Mouse (Mus musculus): ENCODE results near the gene Apbb2.

The Apbb2 gene

DNA sequence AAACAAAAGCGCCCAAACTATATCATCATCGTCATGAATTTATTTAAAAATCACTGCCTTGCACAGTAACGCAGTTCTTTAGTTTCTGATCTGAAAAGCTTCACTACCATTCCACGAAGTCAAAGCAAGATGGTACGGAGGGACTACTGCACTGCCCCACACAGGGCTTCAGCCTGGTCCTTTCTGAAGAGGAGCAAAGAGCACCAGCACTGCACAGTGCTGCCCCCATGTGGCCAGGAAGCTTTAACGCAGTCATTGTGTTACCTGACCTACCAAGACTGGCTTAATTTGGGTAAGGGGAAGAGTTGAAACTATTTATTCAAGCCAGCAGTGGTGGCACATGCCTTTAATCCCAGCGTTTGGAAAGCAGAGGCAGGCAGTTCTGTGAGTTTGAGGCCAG lies 249.6 kb downstream of the Apbb2 start:
- peak; percentile 47 for DNase-seq

DNA sequence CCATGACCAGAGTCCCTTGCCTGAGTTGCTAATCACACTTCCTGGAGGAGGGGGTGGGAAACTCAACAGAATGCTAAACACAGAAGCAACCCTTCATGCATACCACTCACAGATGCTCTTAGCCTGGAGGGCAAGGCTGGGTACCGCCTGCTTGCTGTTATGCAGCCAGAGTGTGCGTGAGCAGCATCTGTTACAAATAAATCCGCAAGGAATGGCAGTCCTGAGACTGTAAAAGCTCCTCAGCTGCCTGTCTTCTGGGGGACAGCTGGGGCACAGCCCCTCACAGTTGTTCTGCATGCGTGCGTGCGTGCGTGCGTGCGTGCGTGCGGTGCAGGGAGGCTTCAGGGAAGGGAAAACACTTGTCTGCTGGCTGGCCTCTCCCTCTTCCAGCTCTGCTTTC lies 250.9 kb downstream of the Apbb2 start:
- DNase-seq, result no peak

DNA sequence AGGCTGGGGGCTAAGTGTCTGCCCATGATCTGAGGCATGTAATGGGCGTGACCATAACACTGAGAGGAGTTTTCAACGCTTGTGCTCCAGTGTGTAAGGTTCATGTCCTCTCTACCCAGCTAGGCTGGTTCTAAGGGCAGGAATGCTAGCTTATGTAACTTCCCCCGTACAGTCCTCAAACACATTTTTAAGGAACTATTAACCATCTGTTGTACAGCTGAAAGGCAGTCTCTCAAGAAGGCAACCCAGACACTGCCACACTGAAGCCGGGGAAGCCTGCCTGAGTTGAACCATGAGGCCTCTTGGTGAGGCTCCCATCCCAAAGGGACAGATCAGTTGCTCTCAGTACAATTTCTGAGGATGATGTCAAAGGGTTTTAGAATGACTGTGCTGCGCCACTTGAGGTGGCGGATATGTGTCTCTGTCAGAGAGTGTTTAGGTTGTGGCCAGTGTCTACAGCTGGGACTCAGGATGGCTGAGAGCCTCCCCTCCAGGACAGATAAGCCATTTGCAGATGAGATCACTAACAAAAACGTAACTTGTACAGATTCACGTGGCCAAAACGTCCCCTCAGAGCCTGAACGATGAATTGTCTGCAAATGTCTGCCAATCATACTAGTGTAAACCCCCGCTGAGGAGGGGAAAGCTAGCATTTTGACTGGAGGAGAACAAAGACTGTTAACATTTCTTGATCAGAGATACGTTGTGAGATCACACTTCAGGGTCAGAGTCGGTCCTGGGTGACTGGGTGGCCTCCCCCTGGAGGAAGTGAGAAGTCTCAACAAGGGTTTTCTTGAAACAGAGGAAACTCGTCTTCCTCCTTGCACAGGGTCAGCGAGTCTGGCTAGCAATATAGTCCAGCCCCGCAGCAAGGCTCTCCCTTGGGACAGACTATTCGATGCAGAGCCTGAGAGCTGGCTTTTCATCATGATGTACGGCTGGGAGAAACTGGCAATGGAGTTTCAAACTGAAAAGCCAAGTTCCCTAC lies 255.0 kb downstream of the Apbb2 start:
- DNase-seq, result no peak

DNA sequence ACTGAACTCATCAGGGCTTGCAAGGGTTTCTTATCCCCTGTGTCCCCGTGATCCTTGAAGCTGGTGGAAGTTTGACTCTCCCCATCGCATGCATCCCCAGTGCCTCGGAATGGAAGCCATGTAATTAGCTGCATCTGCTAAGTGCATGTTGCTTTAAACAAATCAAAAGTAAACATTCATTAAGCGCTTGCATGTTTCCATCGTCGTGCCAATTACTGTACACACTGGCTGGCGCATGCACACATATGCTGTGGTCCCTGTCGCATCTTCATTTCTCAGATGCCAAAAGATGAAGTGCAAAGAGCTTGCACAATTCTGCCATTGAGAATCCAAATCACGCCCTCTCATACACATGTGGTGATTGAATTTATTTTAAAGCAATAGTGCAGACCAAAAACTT lies 257.8 kb downstream of the Apbb2 start:
- no peak for DNase-seq

DNA sequence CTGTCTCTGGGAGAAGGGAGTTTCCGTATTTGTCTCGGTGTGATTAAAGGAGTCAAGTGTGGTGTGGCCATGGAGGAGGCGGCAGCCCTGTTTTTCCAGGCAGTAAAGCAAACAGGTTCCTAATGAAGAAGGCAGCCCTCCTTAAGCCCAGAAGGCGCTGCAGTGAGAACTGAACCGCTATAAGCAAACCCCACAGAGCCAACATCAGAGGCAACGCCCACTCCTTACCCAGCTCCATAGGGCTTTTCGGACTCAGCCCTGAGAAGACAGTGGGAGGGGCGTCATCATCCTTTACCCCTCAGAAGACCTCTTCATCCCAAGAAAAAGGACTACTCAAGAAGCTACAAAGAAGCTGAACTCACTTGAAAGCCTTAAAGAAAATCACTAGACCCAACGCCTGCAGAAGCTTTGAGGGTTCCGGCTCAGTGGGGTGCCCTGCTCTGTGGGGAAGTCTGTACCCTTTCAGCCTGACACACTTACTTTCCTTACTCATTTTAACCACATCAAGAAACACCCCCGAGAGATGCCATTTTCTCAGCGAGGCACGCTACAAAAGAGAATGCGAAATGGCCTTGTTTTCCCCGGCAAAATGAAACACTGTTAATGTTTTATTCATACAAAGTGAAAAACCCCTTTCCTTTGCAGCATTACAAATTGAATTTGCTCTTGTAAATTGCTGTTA lies 258.7 kb downstream of the Apbb2 start:
- no peak for DNase-seq

DNA sequence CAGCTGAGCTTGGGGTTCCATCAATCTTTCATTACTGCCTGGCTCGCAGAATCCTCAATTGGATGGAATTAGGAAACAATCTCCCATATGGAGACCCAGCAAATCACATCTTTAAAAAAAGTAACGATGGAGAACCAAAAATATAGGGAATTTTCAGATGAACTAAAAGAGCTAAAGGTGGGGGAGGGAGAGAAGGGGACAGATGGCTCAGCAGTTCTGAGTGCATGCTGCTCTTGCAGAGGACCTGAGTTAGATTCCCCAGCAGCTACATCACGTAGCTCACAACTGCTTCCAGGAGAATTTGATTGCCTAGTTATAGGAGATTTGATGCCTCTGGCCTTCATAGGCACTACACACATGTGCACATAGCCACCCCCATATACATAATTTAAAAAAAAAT lies 263.4 kb downstream of the Apbb2 start:
- no peak for DNase-seq

DNA sequence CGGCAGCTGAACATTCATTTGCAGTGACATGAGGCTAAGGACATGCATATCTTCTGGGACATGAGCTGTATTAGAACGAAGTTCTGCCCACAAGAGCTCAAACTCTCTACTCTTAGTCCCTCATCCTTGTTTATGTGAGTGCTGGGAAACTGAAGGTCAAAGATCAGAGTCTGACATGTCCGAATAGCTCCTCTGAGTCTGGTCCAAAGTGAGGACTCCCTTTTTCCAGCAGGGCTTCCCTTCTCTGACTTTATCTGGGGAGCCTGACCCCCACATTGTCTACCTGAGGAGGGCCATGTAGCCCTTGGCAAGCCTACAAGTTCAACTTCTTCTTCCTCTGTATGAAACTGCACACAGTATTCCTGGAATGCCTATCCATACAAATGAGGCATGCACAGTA lies 264.7 kb downstream of the Apbb2 start:
- DNase-seq, result no peak

DNA sequence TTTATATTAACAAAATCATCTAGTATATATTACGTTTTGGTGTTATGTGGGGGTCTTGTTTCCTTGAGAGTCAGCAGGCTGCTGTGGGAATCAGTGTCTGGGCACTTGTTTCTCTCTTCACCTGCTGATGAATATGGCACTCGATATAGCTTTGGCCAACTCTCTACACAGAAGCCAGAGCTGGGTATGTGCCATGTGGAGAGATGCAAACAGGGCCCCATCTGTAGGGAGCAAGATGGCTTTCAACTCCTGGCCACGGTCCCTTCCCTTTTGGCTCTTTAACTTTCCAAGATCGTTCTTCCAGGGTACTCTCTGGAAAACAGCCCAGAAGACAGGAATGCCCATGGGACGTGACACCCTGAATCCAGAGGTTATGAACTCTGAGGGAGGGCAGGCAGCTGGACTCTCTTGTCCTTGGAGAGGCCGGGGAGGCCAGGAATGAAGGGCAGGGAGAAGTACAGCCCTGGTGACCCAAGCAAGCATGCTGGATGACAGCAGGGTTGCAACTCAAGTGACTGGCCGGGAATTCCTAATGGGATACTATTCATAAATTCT lies 266.7 kb downstream of the Apbb2 start:
- no peak for DNase-seq

DNA sequence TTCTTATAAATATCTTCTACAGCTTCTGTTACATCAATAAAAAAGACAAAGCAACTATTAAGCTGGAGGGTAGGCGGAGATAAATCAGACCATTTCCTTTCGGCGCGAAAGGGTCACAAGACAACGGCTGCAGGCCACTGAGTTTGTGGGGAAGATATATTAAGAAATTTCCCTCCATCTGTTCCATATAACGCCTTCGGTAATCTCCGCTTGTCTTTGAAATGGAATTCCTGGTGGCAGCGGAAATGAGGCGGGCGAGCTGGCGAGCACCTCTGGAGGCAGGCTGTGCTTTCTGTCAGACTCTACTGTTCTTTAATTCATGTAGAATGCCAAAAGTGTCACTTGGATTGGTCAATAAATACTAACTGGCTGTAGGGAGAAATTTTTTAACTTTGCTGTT lies 267.5 kb downstream of the Apbb2 start:
- no peak for DNase-seq

DNA sequence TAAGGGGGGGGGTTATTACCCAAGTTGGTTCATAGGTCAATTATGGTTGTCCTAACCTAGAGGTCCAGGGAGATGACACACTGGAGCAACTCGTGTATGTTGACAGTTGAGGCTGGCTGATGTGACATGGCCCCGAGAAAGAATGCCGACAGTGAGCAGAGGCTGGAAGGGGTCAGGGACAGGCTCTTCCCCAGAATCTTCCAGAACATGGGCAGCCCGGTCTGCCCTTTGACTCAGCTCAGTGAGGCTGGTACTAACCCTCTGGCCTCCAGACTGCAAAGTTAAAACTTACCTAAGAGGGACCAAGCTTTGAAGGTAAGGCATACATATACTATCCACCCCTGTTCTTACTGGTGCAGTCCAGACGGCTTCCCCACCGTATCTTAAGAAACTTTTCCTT lies 268.0 kb downstream of the Apbb2 start:
- DNase-seq, result no peak

DNA sequence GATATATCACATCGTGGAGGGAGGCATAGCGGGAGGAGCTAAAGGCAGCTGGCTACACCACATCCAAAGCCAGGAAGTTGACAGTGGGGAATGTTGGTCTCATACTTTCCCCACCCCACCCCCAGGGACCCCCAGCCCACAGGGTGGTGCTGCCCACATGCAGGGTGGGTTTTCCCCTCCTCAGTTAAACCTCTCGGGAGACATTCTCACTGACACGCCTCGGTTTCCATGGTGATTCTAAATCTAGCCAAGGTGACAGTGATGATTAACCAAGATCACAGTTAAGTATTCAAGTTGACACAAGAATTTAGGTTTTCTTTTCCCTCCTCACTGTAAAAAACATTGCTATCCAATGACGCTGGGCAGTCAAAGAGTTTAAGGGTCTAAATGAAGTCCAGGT lies 270.2 kb downstream of the Apbb2 start:
- DNase-seq, result no peak

DNA sequence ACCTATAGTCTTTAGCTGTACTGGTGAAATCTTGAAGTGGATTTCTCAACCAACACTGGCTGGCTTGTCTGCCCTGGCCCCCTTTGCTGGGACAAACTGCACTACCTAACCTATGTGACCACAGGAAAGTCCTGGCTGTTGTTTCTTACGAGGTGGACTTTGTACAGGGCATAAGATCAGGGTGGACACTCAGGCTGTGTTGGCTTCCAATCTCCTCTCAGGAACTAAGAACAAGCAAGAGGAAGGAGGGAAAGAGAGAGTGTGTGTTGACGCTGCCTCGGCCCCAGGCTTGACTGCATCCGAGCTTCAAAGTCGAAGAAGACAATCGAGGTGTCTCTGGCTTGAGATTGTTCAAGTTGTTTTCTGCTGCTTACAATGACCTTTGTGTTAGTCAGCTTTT lies 271.8 kb downstream of the Apbb2 start:
- DNase-seq, result no peak

DNA sequence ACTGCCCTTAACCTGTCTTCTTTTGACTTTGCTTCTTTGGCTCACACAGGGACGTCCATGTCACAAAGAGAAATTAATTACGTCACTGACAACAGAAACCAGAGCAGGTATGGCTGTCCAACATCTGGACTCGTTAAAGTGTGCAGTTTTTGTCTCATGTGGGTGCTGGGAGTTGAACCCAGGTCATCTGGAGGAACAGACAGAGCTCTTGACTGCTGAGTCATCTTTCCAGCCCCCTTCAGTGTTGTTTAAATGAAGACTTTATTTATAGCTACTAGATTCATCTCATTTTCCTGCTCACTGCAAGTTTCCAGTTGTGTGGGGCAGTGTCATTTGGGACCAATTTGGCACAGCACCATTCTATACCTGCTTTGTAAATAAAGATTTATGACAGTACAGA lies 273.4 kb downstream of the Apbb2 start:
- no peak for DNase-seq

DNA sequence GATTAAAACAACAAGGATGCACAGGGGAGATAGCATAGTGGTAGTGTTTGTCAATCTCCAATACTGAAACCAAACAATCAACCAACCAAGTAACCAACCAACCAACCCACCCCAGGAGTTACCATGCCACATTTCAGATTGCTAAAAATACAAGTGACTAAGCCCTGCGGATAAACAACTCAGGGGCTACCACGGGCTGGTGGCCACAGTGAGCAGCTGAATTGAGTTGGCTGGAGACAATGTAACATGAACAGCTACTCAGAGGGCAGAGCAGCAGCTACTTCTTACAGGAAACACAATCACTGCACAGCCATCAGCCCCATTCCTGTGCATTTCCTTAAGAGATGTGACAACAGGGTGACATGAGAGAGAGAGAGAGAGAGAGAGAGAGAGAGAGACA lies 274.4 kb downstream of the Apbb2 start:
- no peak for DNase-seq

DNA sequence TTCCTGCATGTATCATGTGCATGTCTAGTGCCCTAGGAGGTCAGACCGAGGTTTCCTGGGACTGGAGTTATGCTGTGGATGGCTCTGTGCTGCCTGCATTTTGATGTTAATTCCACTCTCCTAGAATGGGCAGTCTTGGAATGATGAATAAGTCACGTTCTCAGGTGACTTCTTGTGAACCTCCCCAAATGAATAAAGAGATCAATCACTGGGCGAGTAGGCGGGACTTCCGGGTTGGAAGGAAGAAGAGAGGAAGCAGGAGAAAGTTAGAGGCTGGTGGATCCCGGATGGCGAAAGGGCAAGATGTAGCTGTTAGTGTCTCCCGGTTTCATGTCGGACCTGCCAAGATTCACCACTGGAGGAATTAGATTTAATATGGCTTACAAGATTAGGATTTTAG lies 276.3 kb downstream of the Apbb2 start:
- no peak for DNase-seq

DNA sequence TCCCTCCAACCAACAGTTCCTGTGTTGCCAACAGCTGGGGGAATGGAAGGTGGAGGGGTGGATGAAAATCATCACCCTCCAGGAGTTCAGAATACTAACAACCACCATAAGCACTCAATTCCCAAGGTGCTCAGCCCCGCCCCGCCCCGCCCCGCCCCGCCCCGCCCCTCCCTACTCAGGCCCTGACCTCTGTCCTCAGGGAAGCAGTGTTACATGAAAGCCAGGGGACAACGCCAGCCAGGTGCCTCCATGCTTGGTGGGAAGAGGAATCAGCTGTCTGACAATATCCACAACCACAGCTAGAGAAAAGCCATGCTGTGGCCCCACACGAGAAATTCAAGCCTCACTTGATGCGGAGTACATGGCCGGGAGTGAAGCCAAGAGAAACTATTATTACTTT lies 276.7 kb downstream of the Apbb2 start:
- DNase-seq, result no peak

DNA sequence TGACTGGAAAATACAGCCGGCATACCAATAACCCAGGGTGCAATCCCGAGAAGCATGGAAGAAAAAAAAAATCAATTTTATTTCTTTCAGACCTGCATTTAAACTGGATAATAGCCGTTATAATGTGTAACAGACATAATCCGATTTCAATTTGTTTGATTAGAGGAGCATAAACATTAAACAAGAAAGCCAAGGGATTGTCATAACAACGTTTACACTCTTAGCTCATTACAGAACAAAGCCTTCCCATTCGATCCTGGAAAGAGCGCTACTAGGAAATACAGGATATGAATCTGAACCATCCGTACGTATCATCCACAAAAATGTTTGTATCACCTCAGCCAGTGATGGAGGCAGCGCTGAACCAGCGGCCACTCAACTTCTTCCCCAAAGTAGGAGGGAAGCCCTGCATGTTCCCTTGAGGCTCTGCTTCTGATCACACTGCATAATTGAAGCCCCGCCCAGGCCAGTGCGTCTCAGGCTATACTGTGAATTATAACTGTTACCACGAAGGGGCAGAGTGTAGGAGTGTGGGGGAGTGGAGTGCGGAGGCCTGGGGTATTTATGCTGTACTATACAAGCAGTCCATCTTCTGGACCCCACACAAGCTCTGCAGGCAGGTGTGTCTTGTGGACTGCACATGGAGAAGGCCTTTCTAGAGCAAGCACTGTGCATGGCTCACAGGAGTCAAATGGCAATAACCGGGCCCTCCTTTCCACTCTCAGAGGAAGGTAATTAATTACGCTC lies 278.1 kb downstream of the Apbb2 start:
- no peak for DNase-seq

DNA sequence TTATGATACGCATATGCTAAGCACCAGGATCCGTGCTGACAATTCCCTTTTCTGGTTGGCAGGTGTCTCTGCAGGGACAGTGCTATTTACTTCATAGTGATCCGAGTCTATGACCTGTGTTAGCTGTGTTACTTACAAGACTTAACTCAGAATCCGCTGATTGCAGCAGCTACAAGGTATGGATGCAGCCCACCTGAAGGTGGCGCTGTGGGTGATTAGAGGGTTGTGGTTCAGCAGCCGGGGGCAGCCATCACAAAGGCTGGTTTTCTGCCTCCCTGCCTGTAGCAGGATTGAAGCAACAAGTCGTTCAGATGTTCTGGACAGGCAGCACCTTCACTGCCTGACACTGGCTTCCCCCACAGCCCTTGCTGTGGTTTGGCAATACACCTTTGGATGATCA lies 280.0 kb downstream of the Apbb2 start:
- DNase-seq, result no peak

DNA sequence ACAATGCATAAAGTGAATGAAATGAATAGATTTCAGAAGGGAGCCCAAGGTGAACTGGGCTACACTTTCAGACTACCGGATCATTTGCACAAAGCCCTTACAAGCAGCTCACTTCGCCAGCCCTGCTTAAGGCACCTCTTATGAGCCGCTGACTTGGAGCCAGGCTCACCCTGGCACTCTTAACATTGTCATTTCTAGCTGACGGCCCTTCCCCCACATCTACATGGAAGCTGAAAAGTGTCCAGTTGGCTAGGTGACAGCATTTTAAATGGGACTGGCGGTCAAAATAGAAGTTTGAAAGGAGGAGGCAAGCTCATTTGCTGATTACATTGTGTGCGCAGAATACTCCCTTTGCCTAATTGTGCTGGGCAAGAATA lies 280.6 kb downstream of the Apbb2 start:
- DNase-seq, result peak; percentile 31

DNA sequence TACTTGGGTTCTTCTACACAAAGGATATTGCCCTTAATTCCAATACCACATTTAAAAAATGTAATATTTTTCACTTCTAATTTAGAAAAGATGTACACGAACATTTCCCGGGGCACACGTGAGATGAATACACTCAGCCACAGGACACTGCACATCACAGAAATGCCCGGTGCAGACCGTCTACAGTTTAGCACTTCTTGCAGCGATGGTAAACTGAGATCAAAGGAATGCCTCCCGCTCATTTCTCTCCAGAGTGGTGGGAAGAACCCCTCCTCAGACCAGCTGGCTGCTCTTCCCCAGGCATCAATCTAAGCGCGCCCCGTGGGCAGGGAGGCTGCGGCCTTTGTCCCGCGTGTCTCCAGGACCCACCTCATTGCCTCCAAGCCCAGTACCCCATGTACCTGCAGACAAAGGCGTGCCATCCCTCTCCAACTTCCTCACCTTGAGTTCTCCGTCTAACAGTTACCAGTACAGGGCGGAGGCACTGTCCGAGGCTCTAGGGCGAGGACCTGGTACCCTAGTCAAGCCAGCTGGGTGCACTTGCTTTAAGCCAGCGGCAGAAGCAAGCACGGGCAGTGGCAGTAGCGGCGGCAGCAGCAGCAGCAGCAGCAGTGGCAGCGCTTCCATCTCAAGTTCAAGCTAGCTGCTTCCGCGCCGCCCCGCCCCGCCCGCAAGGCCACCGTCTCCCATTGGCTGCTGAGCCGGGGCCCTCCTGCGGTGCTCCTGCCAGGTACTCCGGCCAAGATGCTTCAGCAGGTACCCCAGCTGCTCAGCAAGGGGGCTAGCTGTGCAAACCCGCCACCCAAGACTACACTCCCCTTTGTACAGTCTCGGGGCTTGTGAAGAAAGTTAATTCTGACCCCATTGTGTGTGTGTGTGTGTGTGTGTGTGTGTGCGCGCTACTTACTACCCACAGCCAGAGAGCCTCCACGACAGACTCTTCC lies 281.3 kb downstream of the Apbb2 start:
- peak; percentile 29 for DNase-seq

DNA sequence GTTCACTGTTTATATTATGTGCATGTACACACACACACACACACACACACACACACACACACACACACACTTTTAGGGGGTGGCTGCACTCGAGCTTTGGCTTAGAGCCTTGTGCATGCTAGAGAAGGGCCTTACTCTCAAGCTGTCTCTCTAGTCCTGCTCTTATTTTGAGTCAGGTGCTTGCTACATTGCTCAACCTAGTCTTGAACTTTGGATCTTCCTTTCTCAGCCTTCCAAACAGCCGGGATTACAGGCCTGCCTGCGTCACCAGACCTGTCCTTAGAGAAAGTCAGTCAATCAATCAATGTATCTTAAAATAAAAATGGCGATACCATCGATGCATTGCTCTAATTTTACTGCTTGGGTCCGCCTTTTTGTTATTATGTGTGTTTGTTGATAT lies 287.8 kb downstream of the Apbb2 start:
- no peak for DNase-seq

DNA sequence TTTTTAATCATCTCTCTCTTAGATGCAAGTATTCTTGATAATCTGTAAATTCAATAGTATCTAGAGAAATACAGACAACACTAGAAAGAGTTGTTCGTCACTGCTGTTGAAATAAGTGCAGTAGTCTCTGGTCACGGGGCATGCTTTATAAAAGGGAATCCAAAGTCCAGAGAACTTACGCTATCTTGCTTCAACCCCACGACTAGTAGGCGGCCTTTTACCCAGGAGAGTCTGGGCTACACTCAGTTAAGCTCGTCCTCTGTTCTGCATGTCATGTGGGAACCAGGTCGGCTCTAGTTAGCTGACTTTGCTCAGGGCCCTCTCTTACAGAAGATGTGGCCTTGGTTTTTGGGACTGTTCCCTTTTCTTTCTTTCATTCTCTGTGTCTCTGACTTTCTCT lies 289.8 kb downstream of the Apbb2 start:
- DNase-seq, result no peak

Measured in right cerebral cortex, adult 18-20 months (tissue).